Mouse (Mus musculus) neural tube, embryonic 14.5 days (tissue): ENCODE measurements around the gene Gm1673. TPM values are rescaled to one million over a fixed set of nuclear protein-coding genes. Genes with fewer than 3 reads are reported as not detected.

Source experiments
- ATAC-seq: fragments of 200-750 bp; cut with Nextera tagmentation; 2 replicates; pipeline ENCODE4 v1.8.0; 2017; ENCODE audit warnings: low read depth, mild to moderate bottlenecking, moderate TSS enrichment, moderate library complexity
- H3K27ac ChIP-seq: fragments of 300-500 bp; sonication (generic); 2 replicates; pipeline ENCODE4 v1.5.1; 2014; ENCODE audit warnings: low read depth, mild to moderate bottlenecking, control low read depth, low read length, moderate library complexity, mixed read lengths
- H3K27me3 ChIP-seq: fragments of 300-500 bp; sonication (generic); 2 replicates; pipeline ENCODE4 v1.6.1; 2014; ENCODE audit warnings: low read length; ENCODE audit not compliant: control insufficient read depth, insufficient read depth
- H3K36me3 ChIP-seq: fragments of 300-500 bp; sonication (generic); 2 replicates; pipeline ENCODE4 v1.6.1; 2014; ENCODE audit warnings: low read length, mixed read lengths; ENCODE audit not compliant: control insufficient read depth, insufficient read depth
- H3K4me1 ChIP-seq: fragments of 300-500 bp; sonication (generic); 2 replicates; pipeline ENCODE4 v1.6.1; 2014; ENCODE audit warnings: low read length; ENCODE audit not compliant: control insufficient read depth, insufficient read depth
- H3K4me2 ChIP-seq: fragments of 300-500 bp; sonication (generic); 2 replicates; pipeline ENCODE4 v1.6.1; 2014; ENCODE audit warnings: mild to moderate bottlenecking, low read depth, low read length, control low read depth
- H3K4me3 ChIP-seq: fragments of 300-500 bp; sonication (generic); 2 replicates; pipeline ENCODE4 v1.5.1; 2014; ENCODE audit warnings: low read depth, low read length, control low read depth, mixed read lengths
- H3K9ac ChIP-seq: fragments of 300-500 bp; sonication (generic); replicated peaks from 2 replicates; pipeline ENCODE4 v1.6.1; 2014; ENCODE audit warnings: low read depth, mild to moderate bottlenecking, control low read depth, low read length, mixed read lengths
- H3K9me3 ChIP-seq: fragments of 300-500 bp; sonication (generic); 2 replicates; pipeline ENCODE4 v1.6.1; 2016; ENCODE audit warnings: low read length; ENCODE audit not compliant: control insufficient read depth
- WGBS: fragments of 180-500 bp; shearing (Covaris S2); extraction: QIAGEN DNeasy Blood & Tissue Kit; methylation state at CpG from one replicate; pipeline ENCODE4 v1.1.7; 2014; 5-methylcytosine and 5-hydroxymethylcytosine counted together
- polyA plus RNA-seq: library from polyadenylated mRNA; unstranded; fragments of >200 nt; fragmentation: Nextera tagmentation; extraction: Ambion mirVana; gene quantifications from 2 replicates; pipeline ENCODE4 v1.2.1, GENCODE M21; 2014

The Gm1673 gene
- polyA plus RNA-seq, 1 experiment from 2014 or later, result 457 TPM

DNA sequence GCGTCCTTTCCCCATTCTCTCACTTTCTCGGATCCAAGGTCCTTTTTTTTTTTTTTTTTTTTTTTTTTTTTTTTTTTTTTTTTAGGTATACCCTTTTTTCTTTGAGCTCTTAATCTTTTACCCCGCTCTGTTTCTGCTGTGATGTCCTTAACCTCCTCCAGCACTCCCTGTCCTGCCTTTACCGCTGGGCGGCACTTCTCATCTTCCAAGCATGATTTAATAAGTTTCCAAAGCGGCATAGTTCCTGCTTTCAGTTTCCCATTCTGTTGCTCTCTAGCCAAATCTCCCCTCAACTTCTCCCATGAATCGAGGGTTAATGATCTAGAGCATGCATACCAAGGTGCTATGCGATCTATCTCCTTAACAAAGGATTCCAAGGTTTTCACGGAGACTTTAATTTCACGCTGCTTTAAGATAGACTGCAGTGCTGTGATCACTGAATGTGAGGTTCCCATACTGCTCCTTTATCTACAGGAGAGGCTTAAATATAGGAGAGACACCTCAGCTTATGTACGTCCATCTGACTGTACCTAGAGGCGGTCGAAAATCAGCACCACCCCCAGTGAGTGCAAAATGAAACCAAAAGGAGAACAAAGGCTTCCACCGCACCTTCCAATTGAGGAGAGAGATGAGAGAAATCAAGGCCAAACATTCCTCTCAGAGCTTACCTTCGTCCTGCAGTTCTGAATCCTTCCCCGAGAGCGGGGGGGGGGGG lies 29.6 kb upstream of the Gm1673 start:
- H3K9ac ChIP-seq, result no peak overlapping the region
- H3K4me2 ChIP-seq, result no peak overlapping the region
- H3K9me3 ChIP-seq, result no peaks in the 10 kb centered on the region
- no peaks in the 10 kb centered on the region for H3K36me3 ChIP-seq
- ATAC-seq, result no peak
- H3K27ac ChIP-seq, result no peak overlapping the region
- H3K4me1 ChIP-seq, result no peaks in the 10 kb centered on the region
- WGBS, result 92% methylated on average over 15 of the region's 17 CpGs
- no peak overlapping the region for H3K4me3 ChIP-seq
- no peaks in the 10 kb centered on the region for H3K27me3 ChIP-seq

DNA sequence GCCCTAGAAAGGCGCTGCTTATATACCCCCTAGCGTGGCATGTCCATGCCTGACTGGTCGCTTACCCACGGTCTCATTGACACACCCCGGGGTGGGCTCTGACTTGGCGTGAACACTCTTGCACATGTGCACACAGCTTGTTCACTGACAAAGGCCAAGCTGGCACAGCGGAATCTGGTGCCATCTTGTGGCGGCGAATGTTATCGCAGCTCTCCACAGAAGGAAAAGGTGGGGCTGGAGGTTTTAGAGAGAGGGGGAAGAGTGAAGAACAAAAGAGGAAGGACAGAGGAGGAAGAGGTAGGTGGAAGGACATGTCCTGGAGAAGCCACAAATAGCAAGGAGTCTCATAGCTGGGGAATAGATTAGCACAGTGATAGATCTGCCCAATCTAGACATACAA lies 28.9 kb upstream of the Gm1673 start:
- no peak overlapping the region for H3K4me2 ChIP-seq
- no peaks in the 10 kb centered on the region for H3K9me3 ChIP-seq
- H3K4me1 ChIP-seq, result no peaks in the 10 kb centered on the region
- peak; percentile 72 for ATAC-seq
- H3K4me3 ChIP-seq, result no peak overlapping the region
- H3K27me3 ChIP-seq, result no peaks in the 10 kb centered on the region
- 35% methylated on average over 10 of the region's 10 CpGs for WGBS
- no peaks in the 10 kb centered on the region for H3K36me3 ChIP-seq
- no peak overlapping the region for H3K9ac ChIP-seq
- no peak overlapping the region for H3K27ac ChIP-seq

DNA sequence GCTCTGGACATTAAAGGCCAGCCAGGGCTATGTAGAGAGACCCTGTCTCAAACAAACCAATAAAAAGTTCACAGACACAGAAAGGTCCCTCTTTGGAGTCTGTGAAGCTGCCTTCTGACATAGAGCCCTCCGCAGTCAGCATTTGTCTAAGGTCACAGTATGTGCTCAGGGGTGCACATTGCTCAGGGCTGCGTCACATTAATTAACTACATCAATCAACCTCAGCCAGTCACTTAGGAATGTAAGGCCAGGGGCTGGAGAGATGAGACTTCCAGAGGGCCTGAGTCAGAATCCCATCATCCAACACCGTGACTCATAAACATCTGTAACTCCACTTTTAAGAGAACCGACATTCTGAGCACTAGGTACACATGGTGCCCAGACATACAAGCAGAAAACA lies 27.4 kb upstream of the Gm1673 start:
- Histone ChIP-seq H3K4me1 (no peaks in the 10 kb centered on the region), H3K9me3 (no peaks in the 10 kb centered on the region), H3K27me3 (no peaks in the 10 kb centered on the region), H3K27ac (no peak overlapping the region), H3K9ac (no peak overlapping the region), H3K4me3 (no peak overlapping the region), H3K36me3 (no peaks in the 10 kb centered on the region), H3K4me2 (no peak overlapping the region)
- 81% methylated on average over 4 of the region's 4 CpGs for WGBS
- no peak for ATAC-seq

GRCm38 (mm10) chr5:33959382-33959781 lies 23.9 kb upstream of the Gm1673 start:
- no peak overlapping the region for H3K9ac ChIP-seq
- H3K36me3 ChIP-seq, result no peaks in the 10 kb centered on the region
- H3K4me2 ChIP-seq, result no peak overlapping the region
- no peak overlapping the region for H3K27ac ChIP-seq
- ATAC-seq, result no peak
- H3K4me1 ChIP-seq, result no peaks in the 10 kb centered on the region
- no peaks in the 10 kb centered on the region for H3K9me3 ChIP-seq
- H3K27me3 ChIP-seq, result no peaks in the 10 kb centered on the region
- no peak overlapping the region for H3K4me3 ChIP-seq
- WGBS, result 73% methylated on average over 4 of the region's 4 CpGs

DNA sequence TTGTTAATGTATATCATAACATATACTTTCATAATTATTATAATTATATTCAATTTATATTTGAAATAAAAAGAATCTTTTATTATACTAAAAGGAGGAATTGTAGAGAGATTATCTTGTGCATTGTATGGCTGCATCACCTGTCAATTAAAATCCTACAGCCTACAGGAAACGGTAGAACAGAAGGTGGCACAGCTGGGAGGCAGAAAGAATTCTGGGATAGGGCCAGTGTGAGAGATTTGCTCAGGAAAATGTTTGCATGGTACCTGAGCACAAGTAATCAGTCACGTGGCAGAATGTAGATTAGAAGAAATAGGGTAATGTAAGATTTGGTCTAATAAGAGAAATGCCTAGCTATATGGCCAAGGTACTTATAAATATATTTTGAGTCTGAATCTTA lies 8.5 kb upstream of the Gm1673 start:
- H3K4me1 ChIP-seq, result no peaks in the 10 kb centered on the region
- no peak overlapping the region for H3K4me3 ChIP-seq
- H3K27me3 ChIP-seq, result no peaks in the 10 kb centered on the region
- H3K27ac ChIP-seq, result no peak overlapping the region
- WGBS, result 62% methylated on average over 2 of the region's 2 CpGs
- H3K9ac ChIP-seq, result no peak overlapping the region
- H3K36me3 ChIP-seq, result no peaks in the 10 kb centered on the region
- H3K4me2 ChIP-seq, result no peak overlapping the region
- no peak for ATAC-seq
- no peaks in the 10 kb centered on the region for H3K9me3 ChIP-seq

DNA sequence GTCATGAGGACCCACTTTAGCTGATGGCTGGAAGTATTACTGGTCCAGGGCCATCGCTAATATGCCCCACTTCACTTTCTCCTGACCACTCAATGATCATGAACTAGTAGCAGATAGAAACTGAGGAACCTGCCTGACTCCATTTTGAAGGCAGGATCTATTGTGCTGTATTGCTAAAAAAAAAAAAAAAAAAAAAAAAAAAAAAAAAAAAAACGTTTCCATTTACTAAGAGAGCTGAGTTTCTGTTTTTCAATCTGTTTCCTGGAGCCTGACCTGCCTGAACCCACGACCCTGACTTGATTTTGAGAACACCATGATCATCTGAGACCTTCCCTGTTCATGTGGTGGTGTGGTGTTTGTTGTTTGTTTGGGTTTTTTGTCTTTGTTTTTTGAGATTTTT lies 7.0 kb upstream of the Gm1673 start:
- no peak overlapping the region for H3K4me2 ChIP-seq
- H3K27ac ChIP-seq, result no peak overlapping the region
- ATAC-seq, result no peak
- H3K4me3 ChIP-seq, result no peak overlapping the region
- no peaks in the 10 kb centered on the region for H3K4me1 ChIP-seq
- no peaks in the 10 kb centered on the region for H3K36me3 ChIP-seq
- H3K9me3 ChIP-seq, result no peaks in the 10 kb centered on the region
- H3K9ac ChIP-seq, result no peak overlapping the region
- no peaks in the 10 kb centered on the region for H3K27me3 ChIP-seq
- WGBS, result 47% methylated on average over 3 of the region's 3 CpGs

DNA sequence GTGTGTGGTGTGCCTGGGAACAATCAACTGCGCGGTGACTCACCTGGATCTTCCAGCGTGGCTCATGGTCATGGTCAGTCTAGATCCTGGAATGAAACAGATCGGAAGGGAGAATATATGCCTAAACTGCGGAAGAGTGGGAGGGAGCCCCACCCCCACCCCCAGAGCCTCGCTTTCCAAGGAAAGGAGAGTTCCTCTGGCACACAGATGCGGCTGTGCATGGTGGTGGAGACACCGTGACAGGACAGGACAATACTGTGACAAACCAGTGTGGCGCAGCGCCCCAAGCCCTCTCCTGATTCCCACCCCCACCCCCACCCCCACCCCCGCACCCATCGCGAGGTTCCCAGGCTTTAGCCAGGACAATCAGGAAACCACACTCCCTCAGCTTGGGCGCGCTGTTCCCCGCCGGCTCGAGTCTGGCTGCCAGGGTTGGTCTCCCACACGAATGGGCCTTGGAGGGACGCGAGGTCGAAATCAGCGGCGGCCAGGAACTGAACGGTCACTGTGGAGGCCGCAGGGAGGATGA lies 438 bp upstream of the Gm1673 start:
- no peaks in the 10 kb centered on the region for H3K36me3 ChIP-seq
- peak overlapping the region; percentile 92 for H3K4me3 ChIP-seq
- peaks cover 13% of the 10 kb centered on the region for H3K4me1 ChIP-seq
- H3K27ac ChIP-seq, result peak overlapping the region; percentile 91
- peak; percentile 65 for ATAC-seq
- H3K9ac ChIP-seq, result peak overlapping the region; percentile 94
- H3K27me3 ChIP-seq, result no peaks in the 10 kb centered on the region
- H3K4me2 ChIP-seq, result peak overlapping the region; percentile 84
- 3% methylated on average over 26 of the region's 26 CpGs for WGBS
- H3K9me3 ChIP-seq, result no peaks in the 10 kb centered on the region

DNA sequence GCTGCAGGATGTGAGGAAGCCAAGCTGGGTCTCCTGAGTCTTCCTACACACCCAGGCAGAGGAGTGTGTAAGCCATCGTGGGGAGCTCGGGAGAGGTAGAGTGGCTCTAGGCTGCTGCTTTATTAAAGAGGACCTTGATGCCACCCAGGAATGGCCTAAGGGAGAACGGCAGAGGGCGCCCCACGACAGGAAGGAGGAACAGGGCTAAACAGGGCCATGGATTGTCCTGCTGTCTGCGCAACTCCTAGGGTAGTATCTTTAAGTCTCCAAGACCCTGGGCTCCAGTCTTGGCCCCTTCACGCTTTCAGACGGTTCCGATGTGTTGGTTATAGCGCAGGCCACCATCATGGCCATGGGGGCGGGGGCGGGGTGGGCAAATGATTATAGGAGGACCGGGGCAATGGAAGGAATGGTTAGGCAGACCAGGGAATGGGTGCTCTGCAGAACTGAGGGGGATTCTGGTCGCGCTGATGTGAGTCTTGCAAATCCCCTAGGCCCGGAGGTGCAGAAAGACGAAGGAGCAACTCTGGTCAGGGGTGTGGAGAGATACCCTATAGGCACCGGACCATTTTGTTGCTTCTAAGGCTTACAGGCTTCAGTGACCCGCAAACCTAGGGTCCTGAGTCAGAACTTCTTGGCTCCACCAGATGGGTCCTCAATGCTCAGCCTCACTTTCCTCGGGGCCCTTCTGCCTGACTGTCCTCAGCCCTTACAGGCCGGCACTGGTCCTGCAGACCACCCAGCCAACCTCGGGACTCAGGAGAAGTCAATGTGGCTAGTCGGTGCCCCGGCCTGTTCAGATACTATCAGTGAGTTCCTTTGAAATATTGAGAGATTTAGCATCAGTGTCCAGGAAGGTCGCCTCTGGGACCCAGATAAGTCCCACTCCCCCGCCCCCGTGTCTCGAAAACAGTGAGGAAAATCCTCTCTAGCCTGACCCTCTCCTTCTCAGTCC lies 11.7 kb downstream of the Gm1673 start:
- H3K4me1 ChIP-seq, result peaks cover 29% of the 10 kb centered on the region
- ATAC-seq, result no peak
- WGBS, result 29% methylated on average over 28 of the region's 28 CpGs
- H3K9ac ChIP-seq, result peak overlapping the region; percentile 83
- H3K4me3 ChIP-seq, result peak overlapping the region; percentile 95
- H3K4me2 ChIP-seq, result peak overlapping the region; percentile 50
- H3K9me3 ChIP-seq, result no peaks in the 10 kb centered on the region
- H3K36me3 ChIP-seq, result no peaks in the 10 kb centered on the region
- no peaks in the 10 kb centered on the region for H3K27me3 ChIP-seq
- peak overlapping the region; percentile 98 for H3K27ac ChIP-seq
